Mouse (Mus musculus): ENCODE results near the gene Stard10. TPM values are rescaled to one million over a fixed set of nuclear protein-coding genes. Genes with fewer than 3 reads are reported as not detected.

Stard10 gene
- polyA plus RNA-seq, 1 experiment from 2014 or later: 46.5 TPM

- Histone ChIP-seq H3K36me3 (ENCODE audit: control insufficient read depth, insufficient read depth, low read length) (no peaks in the 10 kb centered on the region), H3K27ac (ENCODE audit: low read length) (no peak overlapping the region), H3K4me1 (replicated peaks; ENCODE audit: control insufficient read depth, insufficient read depth, low read length) (peaks cover 19% of the 10 kb centered on the region), H3K9me3 (ENCODE audit: control insufficient read depth, low read length) (no peaks in the 10 kb centered on the region), H3K4me3 (ENCODE audit: low read length) (no peak overlapping the region), H3K27me3 (ENCODE audit: control insufficient read depth, insufficient read depth, low read depth, low read length) (no peaks in the 10 kb centered on the region), H3K4me2 (ENCODE audit: low read depth, low read length) (no peak overlapping the region), H3K9ac (ENCODE audit: low read length) (no peak overlapping the region)
- WGBS: 42% methylated on average over 2 of the region's 2 CpGs
- ATAC-seq (ENCODE audit: low read depth): no peak
Observed at GRCm38 (mm10) chr7:101349861-101350260, 33.0 kb downstream of the Stard10 start.

- Histone ChIP-seq H3K27ac (ENCODE audit: low read length) (no peak overlapping the region), H3K4me2 (ENCODE audit: low read depth, low read length) (no peak overlapping the region), H3K4me3 (ENCODE audit: low read length) (no peak overlapping the region), H3K9ac (ENCODE audit: low read length) (no peak overlapping the region), H3K9me3 (ENCODE audit: control insufficient read depth, low read length) (no peaks in the 10 kb centered on the region), H3K27me3 (ENCODE audit: control insufficient read depth, insufficient read depth, low read depth, low read length) (no peaks in the 10 kb centered on the region), H3K36me3 (ENCODE audit: control insufficient read depth, insufficient read depth, low read length) (no peaks in the 10 kb centered on the region), H3K4me1 (replicated peaks; ENCODE audit: control insufficient read depth, insufficient read depth, low read length) (peaks cover 23% of the 10 kb centered on the region)
- no peak for ATAC-seq (ENCODE audit: low read depth)
- 73% methylated on average over 4 of the region's 4 CpGs for WGBS
Observed at GRCm38 (mm10) chr7:101352404-101352803, 35.5 kb downstream of the Stard10 start.

- Histone ChIP-seq H3K36me3 (ENCODE audit: control insufficient read depth, insufficient read depth, low read length) (no peaks in the 10 kb centered on the region), H3K27ac (ENCODE audit: low read length) (no peak overlapping the region), H3K4me1 (replicated peaks; ENCODE audit: control insufficient read depth, insufficient read depth, low read length) (peaks cover 12% of the 10 kb centered on the region), H3K4me3 (ENCODE audit: low read length) (no peak overlapping the region), H3K9me3 (ENCODE audit: control insufficient read depth, low read length) (no peaks in the 10 kb centered on the region), H3K27me3 (ENCODE audit: control insufficient read depth, insufficient read depth, low read depth, low read length) (no peaks in the 10 kb centered on the region), H3K9ac (ENCODE audit: low read length) (no peak overlapping the region), H3K4me2 (ENCODE audit: low read depth, low read length) (no peak overlapping the region)
- 51% methylated on average over 5 of the region's 5 CpGs for WGBS
- ATAC-seq (ENCODE audit: low read depth): peak; percentile 72
Observed at GRCm38 (mm10) chr7:101354423-101354822, 37.5 kb downstream of the Stard10 start.

- H3K27me3 ChIP-seq (ENCODE audit: control insufficient read depth, insufficient read depth, low read depth, low read length): no peaks in the 10 kb centered on the region
- peaks cover 13% of the 10 kb centered on the region for H3K4me1 ChIP-seq (replicated peaks; ENCODE audit: control insufficient read depth, insufficient read depth, low read length)
- no peak overlapping the region for H3K4me2 ChIP-seq (ENCODE audit: low read depth, low read length)
- H3K27ac ChIP-seq (ENCODE audit: low read length): no peak overlapping the region
- H3K9ac ChIP-seq (ENCODE audit: low read length): no peak overlapping the region
- H3K36me3 ChIP-seq (ENCODE audit: control insufficient read depth, insufficient read depth, low read length): no peaks in the 10 kb centered on the region
- H3K4me3 ChIP-seq (ENCODE audit: low read length): no peak overlapping the region
- 83% methylated on average over 6 of the region's 6 CpGs for WGBS
- no peaks in the 10 kb centered on the region for H3K9me3 ChIP-seq (ENCODE audit: control insufficient read depth, low read length)
- ATAC-seq (ENCODE audit: low read depth): no peak
Observed at GRCm38 (mm10) chr7:101355551-101356100, 38.7 kb downstream of the Stard10 start.

GRCm38 (mm10) chr7:101356868-101357267 lies 40.0 kb downstream of the Stard10 start:
- no peak overlapping the region for H3K4me3 ChIP-seq (ENCODE audit: low read length)
- no peak for ATAC-seq (ENCODE audit: low read depth)
- 67% methylated on average over 3 of the region's 3 CpGs for WGBS
- H3K4me1 ChIP-seq (replicated peaks; ENCODE audit: control insufficient read depth, insufficient read depth, low read length): peaks cover 15% of the 10 kb centered on the region
- no peaks in the 10 kb centered on the region for H3K36me3 ChIP-seq (ENCODE audit: control insufficient read depth, insufficient read depth, low read length)
- H3K27me3 ChIP-seq (ENCODE audit: control insufficient read depth, insufficient read depth, low read depth, low read length): no peaks in the 10 kb centered on the region
- no peaks in the 10 kb centered on the region for H3K9me3 ChIP-seq (ENCODE audit: control insufficient read depth, low read length)
- H3K9ac ChIP-seq (ENCODE audit: low read length): no peak overlapping the region
- no peak overlapping the region for H3K4me2 ChIP-seq (ENCODE audit: low read depth, low read length)
- no peak overlapping the region for H3K27ac ChIP-seq (ENCODE audit: low read length)

- WGBS: 48% methylated on average over 3 of the region's 3 CpGs
- Histone ChIP-seq H3K36me3 (ENCODE audit: control insufficient read depth, insufficient read depth, low read length) (no peaks in the 10 kb centered on the region), H3K4me1 (replicated peaks; ENCODE audit: control insufficient read depth, insufficient read depth, low read length) (peaks cover 7% of the 10 kb centered on the region; the same call in 1 of the 2 replicates), H3K27me3 (ENCODE audit: control insufficient read depth, insufficient read depth, low read depth, low read length) (no peaks in the 10 kb centered on the region), H3K9ac (ENCODE audit: low read length) (no peak overlapping the region), H3K4me2 (ENCODE audit: low read depth, low read length) (no peak overlapping the region), H3K4me3 (ENCODE audit: low read length) (no peak overlapping the region), H3K27ac (ENCODE audit: low read length) (no peak overlapping the region), H3K9me3 (ENCODE audit: control insufficient read depth, low read length) (no peaks in the 10 kb centered on the region)
- no peak for ATAC-seq (ENCODE audit: low read depth)
Observed at GRCm38 (mm10) chr7:101360406-101360805, 43.5 kb downstream of the Stard10 start.

- Histone ChIP-seq H3K9ac (ENCODE audit: low read length) (no peak overlapping the region), H3K27me3 (ENCODE audit: control insufficient read depth, insufficient read depth, low read depth, low read length) (no peaks in the 10 kb centered on the region), H3K4me3 (ENCODE audit: low read length) (no peak overlapping the region), H3K4me1 (replicated peaks; ENCODE audit: control insufficient read depth, insufficient read depth, low read length) (peaks cover 7% of the 10 kb centered on the region; the same call in 1 of the 2 replicates), H3K9me3 (ENCODE audit: control insufficient read depth, low read length) (no peaks in the 10 kb centered on the region), H3K4me2 (ENCODE audit: low read depth, low read length) (no peak overlapping the region), H3K36me3 (ENCODE audit: control insufficient read depth, insufficient read depth, low read length) (no peaks in the 10 kb centered on the region), H3K27ac (ENCODE audit: low read length) (no peak overlapping the region)
- WGBS: 70% methylated on average over 4 of the region's 4 CpGs
- no peak for ATAC-seq (ENCODE audit: low read depth)
Observed at GRCm38 (mm10) chr7:101361021-101361420, 44.1 kb downstream of the Stard10 start.

GRCm38 (mm10) chr7:101361767-101362166 lies 44.9 kb downstream of the Stard10 start:
- Histone ChIP-seq H3K4me1 (replicated peaks; ENCODE audit: control insufficient read depth, insufficient read depth, low read length) (peaks cover 4% of the 10 kb centered on the region; the same call in 1 of the 2 replicates), H3K9me3 (ENCODE audit: control insufficient read depth, low read length) (no peaks in the 10 kb centered on the region), H3K4me2 (ENCODE audit: low read depth, low read length) (no peak overlapping the region), H3K27ac (ENCODE audit: low read length) (no peak overlapping the region), H3K9ac (ENCODE audit: low read length) (peak overlapping the region; percentile 13; the same call in 1 of the 2 replicates), H3K27me3 (ENCODE audit: control insufficient read depth, insufficient read depth, low read depth, low read length) (no peaks in the 10 kb centered on the region), H3K36me3 (ENCODE audit: control insufficient read depth, insufficient read depth, low read length) (no peaks in the 10 kb centered on the region), H3K4me3 (ENCODE audit: low read length) (no peak overlapping the region)
- 59% methylated on average over 4 of the region's 4 CpGs for WGBS
- ATAC-seq (ENCODE audit: low read depth): peak; percentile 30; the same call in 1 of the 2 replicates

- Histone ChIP-seq H3K4me1 (replicated peaks; ENCODE audit: control insufficient read depth, insufficient read depth, low read length) (0 out of 2 replicates have a peak, but pooled peaks cover 4% of the 10 kb centered on the region), H3K9ac (ENCODE audit: low read length) (no peak overlapping the region), H3K4me3 (ENCODE audit: low read length) (no peak overlapping the region), H3K36me3 (ENCODE audit: control insufficient read depth, insufficient read depth, low read length) (no peaks in the 10 kb centered on the region), H3K9me3 (ENCODE audit: control insufficient read depth, low read length) (no peaks in the 10 kb centered on the region), H3K4me2 (ENCODE audit: low read depth, low read length) (no peak overlapping the region), H3K27me3 (ENCODE audit: control insufficient read depth, insufficient read depth, low read depth, low read length) (no peaks in the 10 kb centered on the region), H3K27ac (ENCODE audit: low read length) (no peak overlapping the region)
- 50% methylated on average over 5 of the region's 5 CpGs for WGBS
- no peak for ATAC-seq (ENCODE audit: low read depth)
Observed at GRCm38 (mm10) chr7:101362791-101363191, 45.9 kb downstream of the Stard10 start.
